Mouse (Mus musculus) CH12.LX (cell line): ENCODE data around the gene Rabep1. TPM values are rescaled to one million over a fixed set of nuclear protein-coding genes. Genes with fewer than 3 reads are reported as not detected.
"Not testable (repeated sequence)": the region's sequence is repeated elsewhere in the genome, so short reads cannot be mapped to it uniquely, and the experiment has no call there.

ENCODE experiments used
- DNase-seq: peaks from one replicate; pipeline ENCODE4 v3.0.0-alpha.2; 2013; ENCODE audit errors: extremely low read depth
- H3K27ac ChIP-seq: 2 replicates; pipeline ENCODE4 v1.5.1; 2012; ENCODE audit warnings: low read depth, mild to moderate bottlenecking, control low read depth, moderate library complexity; ENCODE audit not compliant: insufficient read depth
- H3K27me3 ChIP-seq: replicated peaks from 2 replicates; pipeline ENCODE3; 2012; ENCODE audit warnings: inconsistent platforms
- H3K36me3 ChIP-seq, 2 experiments: replicated peaks in 1 of 2; 2 replicates each; pipeline versions ENCODE3 to v1.6.1; 2012; ENCODE audit warnings: inconsistent platforms in 1 of 2, low read length in 1 of 2, mild to moderate bottlenecking in 1 of 2, mixed read lengths in 1 of 2, moderate library complexity in 1 of 2; ENCODE audit not compliant: control insufficient read depth in 1 of 2, insufficient read depth in 1 of 2
- H3K4me1 ChIP-seq, 2 experiments: 2 replicates each; pipeline ENCODE4 v1.6.1; 2012; ENCODE audit warnings: inconsistent platforms in 1 of 2, moderate library complexity in 1 of 2; ENCODE audit not compliant: insufficient read depth in 2 of 2, control insufficient read depth in 1 of 2
- H3K4me2 ChIP-seq: 2 replicates; pipeline ENCODE4 v1.6.1; 2012; ENCODE audit warnings: low read depth, mild to moderate bottlenecking, control low read depth; ENCODE audit not compliant: poor library complexity, insufficient read depth, severe bottlenecking
- H3K4me3 ChIP-seq, 3 experiments: fragments of 150-350 bp in 1 of 3; sonication (generic) in 1 of 3; replicated peaks in 1 of 3; 2 replicates each; pipeline versions ENCODE3 to v1.5.1; 2011 to 2012; ENCODE audit warnings: low read depth in 2 of 3, low read length in 2 of 3, mild to moderate bottlenecking in 2 of 3, moderate library complexity in 2 of 3, control low read depth in 1 of 3, improper control_type of control experiment in 1 of 3, inconsistent platforms in 1 of 3, mixed read lengths in 1 of 3; ENCODE audit not compliant: poor library complexity in 1 of 3
- H3K79me2 ChIP-seq: replicated peaks from 2 replicates; pipeline ENCODE4 v1.6.1; 2012; ENCODE audit warnings: mild to moderate bottlenecking, moderate library complexity; ENCODE audit not compliant: control insufficient read depth, poor library complexity, insufficient read depth, severe bottlenecking; ENCODE audit errors: extremely low read depth
- H3K9ac ChIP-seq: 2 replicates; pipeline ENCODE4 v1.6.1; 2012; ENCODE audit warnings: low read depth, mild to moderate bottlenecking, control low read depth, moderate library complexity; ENCODE audit not compliant: insufficient read depth
- H3K9me3 ChIP-seq: replicated peaks from 2 replicates; pipeline ENCODE3; 2012; ENCODE audit warnings: low read length, inconsistent platforms, mixed read lengths
- CTCF ChIP-seq, 2 experiments: IDR thresholded peaks in 1 of 2; conservative IDR thresholded peaks in 1 of 2; 2 replicates each; pipeline ENCODE4 v1.5.1; 2011 to 2012; ENCODE audit warnings: low read depth in 2 of 2, low read length in 2 of 2, improper control_type of control experiment in 1 of 2, inconsistent platforms in 1 of 2, mild to moderate bottlenecking in 1 of 2, moderate library complexity in 1 of 2
- ELF1 ChIP-seq: IDR thresholded peaks from 2 replicates; pipeline ENCODE4 v1.6.1; 2014; ENCODE audit warnings: low read depth, mild to moderate bottlenecking, inconsistent platforms, low read length, improper control_type of control experiment
- EP300 ChIP-seq: IDR thresholded peaks from 2 replicates; pipeline ENCODE4 v1.6.1; 2011; ENCODE audit warnings: low read length, improper control_type of control experiment
- ETS1 ChIP-seq: conservative IDR thresholded peaks from 2 replicates; pipeline ENCODE4 v1.6.1; 2012; ENCODE audit warnings: low read depth, mild to moderate bottlenecking, inconsistent platforms, low read length, improper control_type of control experiment, moderate library complexity
- GABPA ChIP-seq: IDR thresholded peaks from 2 replicates; pipeline ENCODE4 v1.6.1; 2012; ENCODE audit warnings: low read depth, low read length, improper control_type of control experiment, inconsistent platforms; ENCODE audit not compliant: insufficient replicate concordance
- HCFC1 ChIP-seq: IDR thresholded peaks from 2 replicates; pipeline ENCODE4 v1.6.1; 2012; ENCODE audit warnings: low read depth, mild to moderate bottlenecking, inconsistent platforms, low read length, improper control_type of control experiment
- JUN ChIP-seq: IDR thresholded peaks from 2 replicates; pipeline ENCODE4 v1.6.1; 2011; ENCODE audit warnings: low read depth, mild to moderate bottlenecking, low read length, improper control_type of control experiment, moderate library complexity; ENCODE audit not compliant: insufficient read depth
- MAFK ChIP-seq: IDR thresholded peaks from 2 replicates; pipeline ENCODE4 v1.6.1; 2011; ENCODE audit warnings: low read length, improper control_type of control experiment; ENCODE audit not compliant: insufficient replicate concordance
- MAX ChIP-seq: IDR thresholded peaks from 2 replicates; pipeline ENCODE4 v1.6.1; 2011; ENCODE audit warnings: low read length, improper control_type of control experiment
- MXI1 ChIP-seq: IDR thresholded peaks from 2 replicates; pipeline ENCODE4 v1.6.1; 2011; ENCODE audit warnings: mild to moderate bottlenecking, low read depth, low read length, improper control_type of control experiment
- MYC ChIP-seq: IDR thresholded peaks from 2 replicates; pipeline ENCODE4 v1.6.1; 2011; ENCODE audit warnings: low read depth, mild to moderate bottlenecking, improper control_type of control experiment, low read length
- POLR2A ChIP-seq: IDR thresholded peaks from 2 replicates; pipeline ENCODE4 v1.6.1; 2011; ENCODE audit warnings: low read depth, mild to moderate bottlenecking, improper control_type of control experiment, low read length
- POLR2AphosphoS2 ChIP-seq: IDR thresholded peaks from 2 replicates; pipeline ENCODE4 v1.6.1; 2011; ENCODE audit warnings: low read depth, low read length, improper control_type of control experiment
- RAD21 ChIP-seq: IDR thresholded peaks from 2 replicates; pipeline ENCODE4 v1.6.1; 2011; ENCODE audit warnings: low read depth, mild to moderate bottlenecking, low read length, improper control_type of control experiment, moderate library complexity
- SIN3A ChIP-seq: IDR thresholded peaks from 2 replicates; pipeline ENCODE4 v1.6.1; 2012; ENCODE audit warnings: low read length, improper control_type of control experiment, inconsistent platforms
- SMC3 ChIP-seq: IDR thresholded peaks from 2 replicates; pipeline ENCODE4 v1.6.1; 2011; ENCODE audit warnings: low read depth, low read length, improper control_type of control experiment
- TCF12 ChIP-seq: IDR thresholded peaks from 2 replicates; pipeline ENCODE4 v1.6.1; 2014; ENCODE audit warnings: low read depth, mild to moderate bottlenecking, inconsistent platforms, low read length, improper control_type of control experiment
- USF1 ChIP-seq: IDR thresholded peaks from 2 replicates; pipeline ENCODE4 v1.6.1; 2014; ENCODE audit warnings: low read depth, mild to moderate bottlenecking, inconsistent platforms, low read length, improper control_type of control experiment
- USF2 ChIP-seq: conservative IDR thresholded peaks from 2 replicates; pipeline ENCODE4 v1.6.1; 2011; ENCODE audit warnings: low read depth, low read length, improper control_type of control experiment
- ZKSCAN1 ChIP-seq: IDR thresholded peaks from 2 replicates; pipeline ENCODE4 v1.6.1; 2012; ENCODE audit warnings: low read depth, inconsistent platforms, low read length, improper control_type of control experiment, borderline replicate concordance
- dilution Hi-C: fragments of 300-500 bp; cut with MboI; formaldehyde crosslinking; loops from 2 replicates; pipeline ENCODE4 v1.14.3; 2020; ENCODE audit warnings: low sequenced_read_pairs; ENCODE audit not compliant: extremely low pct_unique_long_range_greater_than_20kb, extremely low pct_ligation_motif_present
- in situ Hi-C: fragments of 300-500 bp; cut with MboI; formaldehyde crosslinking; loops from 3 replicates; pipeline ENCODE4 v1.14.3; 2019; ENCODE audit warnings: low sequenced_read_pairs, low pct_ligation_motif_present, low pct_unique_long_range_greater_than_20kb, mixed read lengths
- polyA plus RNA-seq: library from polyadenylated mRNA; unstranded; fragments of >175 nt; gene quantifications from 2 replicates; pipeline ENCODE4 v1.2.1, GENCODE M21; 2012; ENCODE audit warnings: low read depth; ENCODE audit not compliant: insufficient read length
- total RNA-seq, 2 experiments: library from RNA; depleted of rRNA; stranded (reverse); fragments of 300-350 nt in 1 of 2; fragments of >200 nt in 1 of 2; gene quantifications; 2 replicates each; pipeline ENCODE4 v1.2.3; 2012 to 2014

Gene Rabep1
- total and polyA plus RNA-seq, 3 experiments = 22.3 to 28.3 (median 26.1) TPM

GRCm38 (mm10) chr11:70863204-70863603 lies 18.6 kb downstream of the Rabep1 start:
- in situ Hi-C loops, H3K79me2 ChIP-seq, H3K27ac ChIP-seq, H3K4me3 ChIP-seq, H3K9me3 ChIP-seq, dilution Hi-C loops, H3K9ac ChIP-seq, H3K27me3 ChIP-seq, H3K4me2 ChIP-seq, DNase-seq: not testable (repeated sequence)
- peaks cover 0 to 36% of the 10 kb centered on the region in 2 experiments; a peak in 2 of 4 replicates for H3K4me1 ChIP-seq
- peaks cover 0 to 11% of the 10 kb centered on the region in 2 experiments for H3K36me3 ChIP-seq

- DNase-seq = no peak
- dilution Hi-C loops (no loop called here), in situ Hi-C loops (no loop called here)
- Histone ChIP-seq H3K27ac (no peak overlapping the region), H3K4me1 (peaks cover 0 to 17% of the 10 kb centered on the region in 2 experiments; a peak in 2 of 4 replicates), H3K9me3 (no peaks in the 10 kb centered on the region), H3K79me2 (peaks cover 7% of the 10 kb centered on the region), H3K27me3 (no peaks in the 10 kb centered on the region), H3K4me2 (no peak overlapping the region), H3K4me3 (no peak overlapping the region), H3K9ac (no peak overlapping the region), H3K36me3 (peaks cover 0 to 12% of the 10 kb centered on the region in 2 experiments)
- TF ChIP-seq ELF1 = no peak
- TF ChIP-seq POLR2AphosphoS2 = no peak
- no peak for TF ChIP-seq SIN3A
- no peak for TF ChIP-seq POLR2A
- no peak for TF ChIP-seq RAD21
- no peak for TF ChIP-seq USF1
- no peak for TF ChIP-seq GABPA
- no peak for TF ChIP-seq CTCF (conservative IDR thresholded peaks at IDR 0.05 in 1 of 2, IDR thresholded peaks at IDR 0.05 in 1 of 2; ENCODE audit: low read depth in 2 of 2, low read length in 2 of 2)
- TF ChIP-seq MAFK = no peak
- no peak for TF ChIP-seq ZKSCAN1
- no peak for TF ChIP-seq JUN
- TF ChIP-seq MYC = no peak
- TF ChIP-seq SMC3 = no peak
- TF ChIP-seq HCFC1 = no peak
Observed at GRCm38 (mm10) chr11:70865223-70865622, 20.6 kb downstream of the Rabep1 start.

DNA sequence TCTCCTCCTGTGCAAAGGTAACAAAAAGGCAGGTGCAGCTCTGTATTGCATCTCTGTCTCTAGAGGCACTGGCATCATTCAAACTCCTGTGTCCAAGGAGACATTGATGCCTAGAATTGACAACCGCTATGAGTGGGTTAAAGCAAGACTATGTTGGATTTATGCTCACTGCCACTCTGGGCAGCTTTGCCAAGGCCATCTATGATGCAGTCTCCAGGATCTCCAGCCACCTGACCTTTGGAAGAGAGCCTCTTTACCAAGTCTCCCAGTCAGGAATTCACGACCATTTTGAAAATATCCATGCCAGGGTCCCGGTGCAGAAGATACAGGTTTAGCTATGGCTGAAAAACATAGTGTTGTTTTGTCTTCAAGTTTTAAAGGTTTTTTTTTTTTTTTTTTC lies 24.7 kb downstream of the Rabep1 start:
- Histone ChIP-seq H3K27me3 (no peaks in the 10 kb centered on the region), H3K4me2 (no peak overlapping the region), H3K4me3 (no peak overlapping the region), H3K79me2 (peaks cover 10% of the 10 kb centered on the region), H3K27ac (no peak overlapping the region), H3K4me1 (peaks cover 0 to 20% of the 10 kb centered on the region in 2 experiments; a peak in 2 of 4 replicates), H3K9ac (no peak overlapping the region), H3K9me3 (no peaks in the 10 kb centered on the region), H3K36me3 (peaks cover 0 to 5% of the 10 kb centered on the region in 2 experiments)
- dilution Hi-C loops (no loop called here), in situ Hi-C loops (no loop called here)
- no peak for TF ChIP-seq JUN
- no peak for TF ChIP-seq TCF12
- TF ChIP-seq MAFK = no peak
- TF ChIP-seq MAX = no peak
- TF ChIP-seq CTCF (conservative IDR thresholded peaks at IDR 0.05 in 1 of 2, IDR thresholded peaks at IDR 0.05 in 1 of 2; ENCODE audit: low read depth in 2 of 2, low read length in 2 of 2) = no peak
- no peak for TF ChIP-seq USF2
- no peak for TF ChIP-seq MXI1
- no peak for TF ChIP-seq SMC3
- TF ChIP-seq SIN3A = no peak
- TF ChIP-seq ETS1 = no peak
- TF ChIP-seq EP300 = no peak
- DNase-seq = no peak
